Mouse (Mus musculus): ENCODE measurements around the gene Tmem265.

DNA sequence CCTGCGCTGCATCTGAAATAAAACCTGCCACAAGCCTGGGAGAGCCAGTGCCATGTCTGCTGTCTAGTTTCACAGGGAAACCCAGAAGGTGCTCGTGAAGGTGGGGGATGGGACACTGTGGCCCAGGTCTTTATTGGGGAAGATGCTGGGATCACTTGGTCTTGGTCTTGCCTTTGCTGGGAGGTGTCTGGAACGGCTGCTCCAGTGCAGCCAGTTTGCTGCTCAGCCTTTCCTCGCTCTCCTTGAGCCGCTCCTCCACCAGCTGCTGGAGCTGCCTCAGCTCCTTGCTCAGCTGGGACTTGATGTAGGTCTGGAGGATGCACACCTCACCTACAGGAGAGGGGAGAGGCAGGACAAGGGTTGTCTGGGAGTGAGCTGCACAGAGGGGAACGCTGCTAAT lies 22.1 kb downstream of the Tmem265 start:
- TF ChIP-seq POLR2A (IDR thresholded peaks at IDR 0.05; ENCODE audit: insufficient read depth, low read depth, low read length) = no peak
- no peak for TF ChIP-seq CTCF (IDR thresholded peaks at IDR 0.05)
- TF ChIP-seq EP300 (IDR thresholded peaks at IDR 0.05; ENCODE audit: insufficient read depth, low read depth, low read length) = no peak

All from heart, adult 2 months (tissue).